Mouse (Mus musculus) ES-E14 (cell line): ENCODE measurements around the gene Fam122a.

Experiments used
- CHD2 ChIP-seq: IDR thresholded peaks from 2 replicates; pipeline ENCODE4 v1.6.1; 2014; ENCODE audit warnings: mild to moderate bottlenecking, low read depth, low read length, inconsistent platforms
- HCFC1 ChIP-seq: IDR thresholded peaks from 2 replicates; pipeline ENCODE4 v1.6.1; 2012; ENCODE audit warnings: low read length, inconsistent platforms, borderline replicate concordance; ENCODE audit not compliant: insufficient read depth
- MAFK ChIP-seq: IDR thresholded peaks from 2 replicates; pipeline ENCODE4 v1.6.1; 2014; ENCODE audit warnings: mild to moderate bottlenecking, low read depth, low read length, inconsistent platforms; ENCODE audit not compliant: insufficient read depth
- ZC3H11A ChIP-seq: IDR thresholded peaks from 2 replicates; pipeline ENCODE4 v1.6.1; 2012; ENCODE audit warnings: low read depth, mild to moderate bottlenecking, inconsistent platforms, low read length, borderline replicate concordance
- ZNF384 ChIP-seq: IDR thresholded peaks from 2 replicates; pipeline ENCODE4 v1.6.1; 2012; ENCODE audit warnings: low read depth, low read length, inconsistent platforms

- TF ChIP-seq CHD2 = no peak
- no peak for TF ChIP-seq HCFC1
- no peak for TF ChIP-seq ZC3H11A
- no peak for TF ChIP-seq ZNF384
- TF ChIP-seq MAFK = no peak
These were observed 38.8 kb upstream of the Fam122a start for GRCm38 (mm10) chr19:24515941-24516340.
